Mouse (Mus musculus) heart, embryonic 11.5 days (tissue): ENCODE data around the gene Vgll2. TPM values are rescaled to one million over a fixed set of nuclear protein-coding genes. Genes with fewer than 3 reads are reported as not detected.

Experiments used
- ATAC-seq: fragments of 200-750 bp; cut with Nextera tagmentation; replicated peaks from 2 replicates; pipeline ENCODE4 v1.8.0; 2017; ENCODE audit warnings: moderate library complexity; ENCODE audit not compliant: insufficient number of reproducible peaks, low FRiP score, low TSS enrichment
- H3K27ac ChIP-seq: fragments of 300-500 bp; sonication (generic); 2 replicates; pipeline ENCODE4 v1.5.1; 2014; ENCODE audit warnings: mild to moderate bottlenecking, low read depth, low read length
- H3K27me3 ChIP-seq: fragments of 300-500 bp; sonication (generic); 2 replicates; pipeline ENCODE4 v1.6.1; 2014; ENCODE audit warnings: mild to moderate bottlenecking, low read length, mixed read lengths; ENCODE audit not compliant: control insufficient read depth, insufficient read depth
- H3K36me3 ChIP-seq: fragments of 300-500 bp; sonication (generic); 2 replicates; pipeline ENCODE4 v1.6.1; 2014; ENCODE audit warnings: mild to moderate bottlenecking, low read length, moderate library complexity, mixed read lengths; ENCODE audit not compliant: control insufficient read depth, insufficient read depth
- H3K4me1 ChIP-seq: fragments of 300-500 bp; sonication (generic); 2 replicates; pipeline ENCODE4 v1.6.1; 2014; ENCODE audit warnings: low read length; ENCODE audit not compliant: control insufficient read depth, insufficient read depth
- H3K4me2 ChIP-seq: fragments of 300-500 bp; sonication (generic); 2 replicates; pipeline ENCODE4 v1.6.1; 2014; ENCODE audit warnings: mild to moderate bottlenecking, moderate library complexity
- H3K4me3 ChIP-seq: fragments of 300-500 bp; sonication (generic); 2 replicates; pipeline ENCODE4 v1.5.1; 2014; ENCODE audit warnings: low read depth, low read length
- H3K9ac ChIP-seq: fragments of 300-500 bp; sonication (generic); 2 replicates; pipeline ENCODE4 v1.6.1; 2014; ENCODE audit warnings: mild to moderate bottlenecking, low read depth, low read length, moderate library complexity
- H3K9me3 ChIP-seq: fragments of 300-500 bp; sonication (generic); replicated peaks from 2 replicates; pipeline ENCODE4 v1.6.1; 2016; ENCODE audit warnings: low read length; ENCODE audit not compliant: control insufficient read depth
- WGBS: fragments of 180-500 bp; shearing (Covaris S2); extraction: QIAGEN DNeasy Blood & Tissue Kit; methylation state at CpG from one replicate; pipeline ENCODE4 v1.1.7; 2014; ENCODE audit not compliant: insufficient replicate concordance; 5-methylcytosine and 5-hydroxymethylcytosine counted together
- polyA plus RNA-seq: library from polyadenylated mRNA; unstranded; fragments of >200 nt; fragmentation: Nextera tagmentation; extraction: Ambion mirVana; gene quantifications from 2 replicates; pipeline ENCODE4 v1.2.1, GENCODE M21; 2014

Gene Vgll2
- polyA plus RNA-seq, 1 experiment from 2014 or later = 0.43 TPM

DNA sequence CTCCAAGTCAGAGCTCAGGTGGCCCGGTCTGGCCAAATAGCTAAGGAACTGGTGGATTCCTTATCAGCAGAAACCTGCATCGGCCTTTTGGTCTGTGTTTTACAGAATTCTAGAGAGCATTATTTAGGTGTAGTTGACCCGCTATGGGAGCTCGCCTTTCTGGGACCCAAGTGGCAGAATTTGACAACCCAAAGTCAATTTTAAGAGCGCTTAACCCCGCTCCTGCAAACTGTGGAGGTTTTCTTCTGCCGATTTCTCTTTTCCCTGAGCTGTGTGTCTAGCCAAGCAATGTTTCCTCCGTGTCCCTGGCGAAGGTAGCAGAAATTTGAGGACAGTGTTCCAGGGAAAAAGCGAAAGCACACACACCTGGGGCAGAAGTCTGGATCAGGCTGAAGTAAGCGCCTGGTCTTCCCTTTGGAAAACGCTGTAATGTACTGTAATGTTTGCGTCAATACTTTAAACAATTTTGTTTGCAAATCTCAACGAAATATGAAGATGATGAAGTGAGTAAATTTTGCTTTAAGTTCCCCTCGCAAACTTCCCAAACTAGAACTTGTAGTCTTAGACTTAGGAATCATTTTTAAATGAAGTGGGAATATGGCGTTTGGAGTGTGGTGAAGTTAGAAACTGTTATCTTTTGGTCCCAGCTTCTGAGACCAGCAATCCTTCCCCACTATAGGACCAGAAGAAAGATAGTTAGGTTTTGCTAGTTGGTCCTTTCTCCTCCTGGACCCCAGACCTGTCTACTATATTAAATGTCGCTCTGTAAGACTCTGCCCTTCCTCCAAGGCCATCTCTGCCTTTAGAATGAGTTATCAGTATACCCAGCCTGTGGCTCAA, 1.1 kb downstream of the Vgll2 start:
- peak overlapping the region; percentile 90 for H3K4me2 ChIP-seq
- H3K36me3 ChIP-seq = no peaks in the 10 kb centered on the region
- H3K27ac ChIP-seq = no peak overlapping the region
- H3K4me3 ChIP-seq = peak overlapping the region; percentile 53
- no peak overlapping the region for H3K9ac ChIP-seq
- WGBS = 4% methylated on average over 17 of the region's 17 CpGs
- no peaks in the 10 kb centered on the region for H3K9me3 ChIP-seq
- H3K27me3 ChIP-seq = peaks cover 82% of the 10 kb centered on the region
- peaks cover 4% of the 10 kb centered on the region; the same call in 1 of the 2 replicates for H3K4me1 ChIP-seq
- ATAC-seq = no peak

DNA sequence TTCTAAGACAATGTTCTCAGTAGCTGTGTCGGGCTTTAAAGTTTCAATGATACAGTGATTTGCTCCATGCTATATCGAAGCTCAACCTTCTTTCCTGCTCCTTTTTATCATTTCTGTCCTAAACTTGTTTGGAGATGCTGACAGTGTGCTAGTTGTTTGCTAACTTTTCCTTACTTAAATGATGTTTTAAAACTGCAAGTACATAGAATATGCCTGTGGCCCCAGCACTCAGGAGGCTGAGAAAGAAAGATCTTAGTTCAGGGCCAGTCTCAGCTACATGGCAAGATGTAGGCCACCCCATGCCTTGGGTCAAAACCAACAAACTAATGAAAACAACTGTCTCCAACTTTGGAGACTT, 1.7 kb downstream of the Vgll2 start:
- H3K27me3 ChIP-seq = peaks cover 88% of the 10 kb centered on the region
- ATAC-seq = no peak
- no peak overlapping the region for H3K4me3 ChIP-seq
- H3K27ac ChIP-seq = no peak overlapping the region
- H3K4me1 ChIP-seq = peaks cover 4% of the 10 kb centered on the region; the same call in 1 of the 2 replicates
- no peak overlapping the region for H3K9ac ChIP-seq
- WGBS = 18% methylated on average over 2 of the region's 2 CpGs
- no peaks in the 10 kb centered on the region for H3K36me3 ChIP-seq
- H3K4me2 ChIP-seq = no peak overlapping the region
- no peaks in the 10 kb centered on the region for H3K9me3 ChIP-seq

DNA sequence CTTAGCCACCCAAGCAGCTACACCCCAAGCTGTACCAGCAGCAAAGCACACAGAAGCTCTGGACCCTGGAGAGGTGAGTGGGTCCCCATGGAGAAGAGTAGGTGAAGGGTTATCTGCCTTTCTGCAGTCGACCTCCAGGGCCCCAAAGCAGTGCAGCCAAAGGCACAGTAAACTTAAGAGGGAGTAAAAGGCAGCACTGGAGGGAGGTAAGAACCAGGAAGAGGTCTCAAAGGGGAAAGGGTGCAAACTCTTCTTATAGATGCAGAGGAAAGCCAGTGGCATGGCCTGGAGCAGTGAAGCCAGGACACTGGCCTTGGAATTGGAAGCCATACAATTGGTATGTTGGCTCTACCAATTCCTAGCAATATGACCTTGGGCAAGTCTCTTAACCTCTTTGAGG, 3.0 kb downstream of the Vgll2 start:
- no peaks in the 10 kb centered on the region for H3K36me3 ChIP-seq
- no peak overlapping the region for H3K9ac ChIP-seq
- H3K4me3 ChIP-seq = no peak overlapping the region
- peaks cover 91% of the 10 kb centered on the region for H3K27me3 ChIP-seq
- H3K4me2 ChIP-seq = no peak overlapping the region
- WGBS = 0% methylated on average over 1 of the region's 1 CpGs
- H3K27ac ChIP-seq = no peak overlapping the region
- peaks cover 4% of the 10 kb centered on the region; the same call in 1 of the 2 replicates for H3K4me1 ChIP-seq
- ATAC-seq = no peak
- H3K9me3 ChIP-seq = no peaks in the 10 kb centered on the region

- no peak overlapping the region for H3K4me3 ChIP-seq
- H3K27me3 ChIP-seq = peaks cover 88% of the 10 kb centered on the region
- no peaks in the 10 kb centered on the region for H3K9me3 ChIP-seq
- no peak overlapping the region for H3K9ac ChIP-seq
- WGBS = 12% methylated on average over 7 of the region's 7 CpGs
- H3K36me3 ChIP-seq = no peaks in the 10 kb centered on the region
- ATAC-seq = no peak
- H3K27ac ChIP-seq = no peak overlapping the region
- H3K4me1 ChIP-seq = peaks cover 4% of the 10 kb centered on the region; the same call in 1 of the 2 replicates
- no peak overlapping the region for H3K4me2 ChIP-seq
Observed at GRCm38 (mm10) chr10:52025821-52026220, 3.5 kb downstream of the Vgll2 start.

GRCm38 (mm10) chr10:52027161-52028035, 5.1 kb downstream of the Vgll2 start:
- H3K27me3 ChIP-seq = peaks cover 85% of the 10 kb centered on the region
- 1% methylated on average over 60 of the region's 68 CpGs for WGBS
- H3K4me1 ChIP-seq = peaks cover 4% of the 10 kb centered on the region; the same call in 1 of the 2 replicates
- no peaks in the 10 kb centered on the region for H3K9me3 ChIP-seq
- H3K4me2 ChIP-seq = peak overlapping the region; percentile 79
- H3K9ac ChIP-seq = no peak overlapping the region
- peak overlapping the region; percentile 41 for H3K4me3 ChIP-seq
- ATAC-seq = peak; percentile 64; the same call in 1 of the 2 replicates
- no peaks in the 10 kb centered on the region for H3K36me3 ChIP-seq
- H3K27ac ChIP-seq = no peak overlapping the region

DNA sequence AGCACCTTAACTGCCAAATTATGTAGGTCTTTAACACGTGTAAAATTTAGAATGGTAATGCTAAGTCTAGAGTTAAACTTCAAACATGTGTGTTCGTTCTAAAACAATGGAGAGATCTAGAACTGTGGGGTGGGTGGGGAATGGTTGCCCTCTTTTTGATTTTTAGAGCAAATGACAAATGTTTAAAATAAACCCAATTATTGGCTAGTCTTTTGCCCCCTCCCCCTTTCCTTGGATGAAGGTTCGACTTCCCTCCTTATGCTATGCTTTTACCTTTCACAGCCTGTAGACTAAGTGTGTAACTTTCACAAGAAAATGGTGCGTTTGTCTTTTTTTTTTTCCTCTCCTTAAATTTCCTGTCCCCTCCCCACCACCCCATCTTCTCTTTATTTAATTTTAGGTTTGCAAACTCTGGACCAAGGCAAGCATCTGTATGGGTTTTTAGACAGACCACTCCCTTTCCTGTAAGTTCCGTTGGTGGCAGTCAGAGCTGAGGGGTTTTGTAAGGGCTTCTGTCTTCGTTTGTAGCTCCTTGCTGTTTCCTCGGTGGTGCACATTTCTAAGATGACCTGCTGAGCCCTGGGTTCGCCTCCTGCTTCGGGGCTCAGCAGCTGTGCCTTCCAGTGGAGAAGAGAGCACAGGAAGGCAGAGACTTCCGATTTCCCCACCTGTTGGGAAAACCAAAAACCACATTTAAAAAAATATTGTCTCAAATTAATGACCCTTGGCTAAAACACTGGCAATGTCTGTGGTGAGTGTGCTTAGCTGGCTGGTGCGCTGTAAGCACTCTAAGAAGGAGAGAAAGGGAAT, 6.5 kb downstream of the Vgll2 start:
- 3% methylated on average over 11 of the region's 11 CpGs for WGBS

GRCm38 (mm10) chr10:52029421-52030080, 7.2 kb downstream of the Vgll2 start:
- H3K27me3 ChIP-seq = peaks cover 70% of the 10 kb centered on the region
- H3K9me3 ChIP-seq = no peaks in the 10 kb centered on the region
- H3K4me2 ChIP-seq = peak overlapping the region; percentile 15; the same call in 1 of the 2 replicates
- no peak overlapping the region for H3K27ac ChIP-seq
- peaks cover 4% of the 10 kb centered on the region; the same call in 1 of the 2 replicates for H3K4me1 ChIP-seq
- WGBS = 3% methylated on average over 10 of the region's 10 CpGs
- no peaks in the 10 kb centered on the region for H3K36me3 ChIP-seq
- H3K9ac ChIP-seq = no peak overlapping the region
- ATAC-seq = no peak
- H3K4me3 ChIP-seq = no peak overlapping the region

More for the DNA sequence above, 6.5 kb downstream of the Vgll2 start:
- H3K9ac ChIP-seq = no peak overlapping the region
- no peaks in the 10 kb centered on the region for H3K9me3 ChIP-seq
- peaks cover 74% of the 10 kb centered on the region for H3K27me3 ChIP-seq
- H3K27ac ChIP-seq = no peak overlapping the region
- H3K4me3 ChIP-seq = no peak overlapping the region
- peaks cover 4% of the 10 kb centered on the region; the same call in 1 of the 2 replicates for H3K4me1 ChIP-seq
- H3K4me2 ChIP-seq = no peak overlapping the region
- no peak for ATAC-seq
- H3K36me3 ChIP-seq = no peaks in the 10 kb centered on the region

- H3K4me3 ChIP-seq = no peak overlapping the region
- no peak for ATAC-seq
- no peaks in the 10 kb centered on the region for H3K4me1 ChIP-seq
- H3K27ac ChIP-seq = no peak overlapping the region
- no peaks in the 10 kb centered on the region for H3K36me3 ChIP-seq
- no peak overlapping the region for H3K4me2 ChIP-seq
- no peak overlapping the region for H3K9ac ChIP-seq
- no peaks in the 10 kb centered on the region for H3K9me3 ChIP-seq
- H3K27me3 ChIP-seq = peaks cover 29% of the 10 kb centered on the region
Observed at GRCm38 (mm10) chr10:52033729-52034128, 11.4 kb downstream of the Vgll2 start.
